26 mouse cellular contexts compared by ENCODE assay signal in genomic region chr10:19463800-19464199, GRCm38 (mm10).
"Had no signal": no experiment of that assay in that cellular context is flagged by ENCODE, and none has a peak within 500 bp of the region (broad histone marks: within the 10 kb centered on the region; RNA-seq: fewer than 3 reads in every experiment).

No protein-coding gene starts in this region.

- H3K36me3 ChIP-seq: heart, embryonic 10.5 days; heart, embryonic 12.5 days; hindbrain, embryonic 10.5 days; hindbrain, embryonic 12.5 days; intestine, embryonic 15.5 days; limb, embryonic 10.5 days; limb, embryonic 12.5 days; liver, embryonic 12.5 days had no signal

- H3K4me1 ChIP-seq: heart, embryonic 10.5 days; heart, embryonic 12.5 days; intestine, embryonic 15.5 days; limb, embryonic 10.5 days; liver, embryonic 12.5 days had no signal

- H3K9ac ChIP-seq: heart, embryonic 12.5 days; hindbrain, embryonic 12.5 days; hindbrain, embryonic 14.5 days; intestine, embryonic 15.5 days; limb, embryonic 12.5 days; liver, embryonic 12.5 days; liver, embryonic 14.5 days had no signal

- H3K9me3 ChIP-seq: heart, embryonic 10.5 days; heart, embryonic 12.5 days; hindbrain, embryonic 10.5 days; hindbrain, embryonic 12.5 days; intestine, embryonic 15.5 days; limb, embryonic 10.5 days; limb, embryonic 12.5 days; liver, embryonic 12.5 days had no signal

- ATAC-seq: hindbrain, embryonic 16.5 days; inflammation-experienced regulatory T-cells, adult 6 months; intestine, embryonic 15.5 days; intestine, postnatal 0 days; liver, embryonic 12.5 days had no signal

- H3K4me3 ChIP-seq: heart, embryonic 10.5 days; heart, embryonic 12.5 days; hindbrain, embryonic 10.5 days; hindbrain, embryonic 12.5 days; intestine, embryonic 15.5 days; layer of hippocampus, adult 2 months; left cerebral cortex, adult 2 months; limb, embryonic 10.5 days; limb, embryonic 12.5 days; liver, embryonic 12.5 days had no signal

- H3K27ac ChIP-seq: heart, embryonic 10.5 days; hindbrain, embryonic 10.5 days; hindbrain, embryonic 12.5 days; hindbrain, embryonic 14.5 days; intestine, embryonic 15.5 days; layer of hippocampus, adult 2 months; left cerebral cortex, adult 2 months; limb, embryonic 10.5 days; limb, embryonic 12.5 days; liver, embryonic 12.5 days; liver, embryonic 14.5 days had no signal

- H3K27me3 ChIP-seq: heart, embryonic 12.5 days; intestine, embryonic 15.5 days; limb, embryonic 12.5 days; liver, embryonic 12.5 days had no signal

- H3K4me2 ChIP-seq: heart, embryonic 12.5 days; hindbrain, embryonic 12.5 days; hindbrain, embryonic 14.5 days; intestine, embryonic 15.5 days; limb, embryonic 12.5 days; liver, embryonic 12.5 days had no signal

- DNase-seq: gastrocnemius, postnatal 10 days; gastrocnemius, postnatal 25 days; heart, adult 18-20 months; heart, postnatal 10 days; heart, postnatal 4 days; kidney, adult 18-20 months; kidney, adult 8-10 months; kidney, postnatal 10 days; kidney, postnatal 25 days; kidney, postnatal 4 days; liver had no signal
